Mouse (Mus musculus) intestine, embryonic 14.5 days (tissue): ENCODE data around the gene Glp1r. TPM values are rescaled to one million over a fixed set of nuclear protein-coding genes. Genes with fewer than 3 reads are reported as not detected.

ENCODE experiments used
- ATAC-seq: fragments of 200-750 bp; cut with Nextera tagmentation; replicated peaks from 2 replicates; pipeline ENCODE4 v1.8.0; 2017; ENCODE audit warnings: low read depth, moderate number of reproducible peaks, moderate TSS enrichment, moderate library complexity; ENCODE audit not compliant: low FRiP score, low TSS enrichment
- DNase-seq: peaks from one replicate; pipeline ENCODE4 v3.0.0-alpha.2; 2018; ENCODE audit warnings: low spot score
- H3K27ac ChIP-seq: fragments of 300-500 bp; sonication (generic); 2 replicates; pipeline ENCODE4 v1.5.1; 2014; ENCODE audit warnings: low read depth, mild to moderate bottlenecking, control low read depth
- H3K27me3 ChIP-seq: fragments of 300-500 bp; sonication (generic); replicated peaks from 2 replicates; pipeline ENCODE4 v1.6.1; 2014; ENCODE audit warnings: low read length, control low read depth; ENCODE audit not compliant: control insufficient read depth, insufficient read depth
- H3K36me3 ChIP-seq: fragments of 300-500 bp; sonication (generic); 2 replicates; pipeline ENCODE4 v1.6.1; 2014; ENCODE audit warnings: low read length, control low read depth; ENCODE audit not compliant: control insufficient read depth, insufficient read depth
- H3K4me1 ChIP-seq: fragments of 300-500 bp; sonication (generic); replicated peaks from 2 replicates; pipeline ENCODE4 v1.6.1; 2014; ENCODE audit warnings: low read length, control low read depth, mixed read lengths; ENCODE audit not compliant: control insufficient read depth, insufficient read depth
- H3K4me2 ChIP-seq: fragments of 300-500 bp; sonication (generic); 2 replicates; pipeline ENCODE4 v1.6.1; 2014; ENCODE audit warnings: low read length
- H3K4me3 ChIP-seq: fragments of 300-500 bp; sonication (generic); 2 replicates; pipeline ENCODE4 v1.5.1; 2014; ENCODE audit warnings: low read depth, low read length, control low read depth, mixed read lengths
- H3K9ac ChIP-seq: fragments of 300-500 bp; sonication (generic); 2 replicates; pipeline ENCODE4 v1.6.1; 2014; ENCODE audit warnings: mild to moderate bottlenecking, low read length
- H3K9me3 ChIP-seq: fragments of 300-500 bp; sonication (generic); 2 replicates; pipeline ENCODE4 v1.6.1; 2016; ENCODE audit warnings: low read length, control low read depth; ENCODE audit not compliant: control insufficient read depth
- WGBS: fragments of 180-500 bp; shearing (Covaris S2); extraction: QIAGEN DNeasy Blood & Tissue Kit; methylation state at CpG from one replicate; pipeline ENCODE4 v1.1.7; 2014; 5-methylcytosine and 5-hydroxymethylcytosine counted together
- polyA plus RNA-seq: library from polyadenylated mRNA; unstranded; fragments of >200 nt; fragmentation: Nextera tagmentation; extraction: Ambion mirVana; gene quantifications from 2 replicates; pipeline ENCODE4 v1.2.1, GENCODE M21; 2014

Gene Glp1r
- polyA plus RNA-seq, 1 experiment from 2014 or later, result 0.37 TPM

- Histone ChIP-seq H3K4me2 (no peak overlapping the region), H3K9me3 (no peaks in the 10 kb centered on the region), H3K9ac (no peak overlapping the region), H3K4me3 (no peak overlapping the region), H3K27ac (no peak overlapping the region), H3K27me3 (peaks cover 27% of the 10 kb centered on the region), H3K4me1 (no peaks in the 10 kb centered on the region), H3K36me3 (no peaks in the 10 kb centered on the region)
- 12% methylated on average over 2 of the region's 2 CpGs for WGBS
- ATAC-seq (no peak), DNase-seq (no peak)
Observed at GRCm38 (mm10) chr17:30897075-30897474, 4.5 kb upstream of the Glp1r start.

GRCm38 (mm10) chr17:30904096-30904495 lies 2.5 kb downstream of the Glp1r start:
- ATAC-seq, result no peak

GRCm38 (mm10) chr17:30907577-30907976 lies 6.0 kb downstream of the Glp1r start:
- 0 out of 2 replicates have a peak, but pooled peaks cover 4% of the 10 kb centered on the region for H3K4me1 ChIP-seq
- no peak for ATAC-seq
- 49% methylated on average over 4 of the region's 4 CpGs for WGBS

More at GRCm38 (mm10) chr17:30904096-30904495, 2.5 kb downstream of the Glp1r start:
- WGBS, result 65% methylated on average over 2 of the region's 2 CpGs
- H3K4me1 ChIP-seq, result no peaks in the 10 kb centered on the region
- H3K27ac ChIP-seq, result no peak overlapping the region
- no peak for DNase-seq
- no peaks in the 10 kb centered on the region for H3K36me3 ChIP-seq
- no peaks in the 10 kb centered on the region for H3K9me3 ChIP-seq
- no peak overlapping the region for H3K9ac ChIP-seq
- H3K27me3 ChIP-seq, result peaks cover 39% of the 10 kb centered on the region
- no peak overlapping the region for H3K4me2 ChIP-seq
- no peak overlapping the region for H3K4me3 ChIP-seq

GRCm38 (mm10) chr17:30910866-30911731 lies 9.5 kb downstream of the Glp1r start:
- Histone ChIP-seq H3K4me2 (no peak overlapping the region), H3K9ac (no peak overlapping the region), H3K9me3 (no peaks in the 10 kb centered on the region), H3K27ac (no peak overlapping the region), H3K4me1 (0 out of 2 replicates have a peak, but pooled peaks cover 4% of the 10 kb centered on the region), H3K36me3 (no peaks in the 10 kb centered on the region), H3K27me3 (0 out of 2 replicates have a peak, but pooled peaks cover 7% of the 10 kb centered on the region), H3K4me3 (no peak overlapping the region)
- DNase-seq (no peak), ATAC-seq (no peak)
- 37% methylated on average over 27 of the region's 27 CpGs for WGBS

More at GRCm38 (mm10) chr17:30907577-30907976, 6.0 kb downstream of the Glp1r start:
- Histone ChIP-seq H3K27me3 (peaks cover 14% of the 10 kb centered on the region), H3K4me3 (no peak overlapping the region), H3K4me2 (no peak overlapping the region), H3K9me3 (no peaks in the 10 kb centered on the region), H3K36me3 (no peaks in the 10 kb centered on the region), H3K27ac (no peak overlapping the region), H3K9ac (no peak overlapping the region)
- DNase-seq, result no peak

GRCm38 (mm10) chr17:30911732-30912088 lies 10.1 kb downstream of the Glp1r start:
- WGBS, result 16% methylated on average over 8 of the region's 8 CpGs
- DNase-seq (no peak), ATAC-seq (no peak)
- H3K9me3 ChIP-seq, result no peaks in the 10 kb centered on the region
- no peaks in the 10 kb centered on the region for H3K36me3 ChIP-seq
- no peak overlapping the region for H3K9ac ChIP-seq
- 0 out of 2 replicates have a peak, but pooled peaks cover 4% of the 10 kb centered on the region for H3K4me1 ChIP-seq
- H3K4me2 ChIP-seq, result no peak overlapping the region
- H3K27me3 ChIP-seq, result 0 out of 2 replicates have a peak, but pooled peaks cover 7% of the 10 kb centered on the region
- no peak overlapping the region for H3K27ac ChIP-seq
- no peak overlapping the region for H3K4me3 ChIP-seq

GRCm38 (mm10) chr17:30912536-30912935 lies 10.9 kb downstream of the Glp1r start:
- no peak for ATAC-seq
- H3K27me3 ChIP-seq, result 0 out of 2 replicates have a peak, but pooled peaks cover 7% of the 10 kb centered on the region
- DNase-seq, result no peak
- H3K27ac ChIP-seq, result no peak overlapping the region
- no peaks in the 10 kb centered on the region for H3K9me3 ChIP-seq
- no peaks in the 10 kb centered on the region for H3K36me3 ChIP-seq
- H3K4me3 ChIP-seq, result no peak overlapping the region
- 0 out of 2 replicates have a peak, but pooled peaks cover 4% of the 10 kb centered on the region for H3K4me1 ChIP-seq
- no peak overlapping the region for H3K4me2 ChIP-seq
- H3K9ac ChIP-seq, result no peak overlapping the region
- WGBS, result 47% methylated on average over 5 of the region's 5 CpGs

- no peak overlapping the region for H3K9ac ChIP-seq
- 0 out of 2 replicates have a peak, but pooled peaks cover 7% of the 10 kb centered on the region for H3K27me3 ChIP-seq
- no peak overlapping the region for H3K4me2 ChIP-seq
- no peak overlapping the region for H3K27ac ChIP-seq
- 0 out of 2 replicates have a peak, but pooled peaks cover 4% of the 10 kb centered on the region for H3K4me1 ChIP-seq
- no peaks in the 10 kb centered on the region for H3K9me3 ChIP-seq
- no peaks in the 10 kb centered on the region for H3K36me3 ChIP-seq
- no peak for DNase-seq
- no peak for ATAC-seq
- no peak overlapping the region for H3K4me3 ChIP-seq
Observed at GRCm38 (mm10) chr17:30914264-30914663, 12.6 kb downstream of the Glp1r start.

- Histone ChIP-seq H3K36me3 (no peaks in the 10 kb centered on the region), H3K27ac (no peak overlapping the region), H3K27me3 (no peaks in the 10 kb centered on the region), H3K4me3 (no peak overlapping the region), H3K4me2 (no peak overlapping the region), H3K4me1 (no peaks in the 10 kb centered on the region), H3K9me3 (no peaks in the 10 kb centered on the region), H3K9ac (no peak overlapping the region)
- DNase-seq, result no peak
- 62% methylated on average over 4 of the region's 4 CpGs for WGBS
- no peak for ATAC-seq
Observed at GRCm38 (mm10) chr17:30923566-30923965, 21.9 kb downstream of the Glp1r start.
